Mouse (Mus musculus) cerebellum, postnatal 10 days (tissue): Measurements from ENCODE around the gene Cd19.

Experiments
- DNase-seq, 2 experiments: peaks; one replicate each; pipeline ENCODE4 v3.0.0; 2021; ENCODE audit warnings: mixed read lengths in 2 of 2

The Cd19 gene

DNA sequence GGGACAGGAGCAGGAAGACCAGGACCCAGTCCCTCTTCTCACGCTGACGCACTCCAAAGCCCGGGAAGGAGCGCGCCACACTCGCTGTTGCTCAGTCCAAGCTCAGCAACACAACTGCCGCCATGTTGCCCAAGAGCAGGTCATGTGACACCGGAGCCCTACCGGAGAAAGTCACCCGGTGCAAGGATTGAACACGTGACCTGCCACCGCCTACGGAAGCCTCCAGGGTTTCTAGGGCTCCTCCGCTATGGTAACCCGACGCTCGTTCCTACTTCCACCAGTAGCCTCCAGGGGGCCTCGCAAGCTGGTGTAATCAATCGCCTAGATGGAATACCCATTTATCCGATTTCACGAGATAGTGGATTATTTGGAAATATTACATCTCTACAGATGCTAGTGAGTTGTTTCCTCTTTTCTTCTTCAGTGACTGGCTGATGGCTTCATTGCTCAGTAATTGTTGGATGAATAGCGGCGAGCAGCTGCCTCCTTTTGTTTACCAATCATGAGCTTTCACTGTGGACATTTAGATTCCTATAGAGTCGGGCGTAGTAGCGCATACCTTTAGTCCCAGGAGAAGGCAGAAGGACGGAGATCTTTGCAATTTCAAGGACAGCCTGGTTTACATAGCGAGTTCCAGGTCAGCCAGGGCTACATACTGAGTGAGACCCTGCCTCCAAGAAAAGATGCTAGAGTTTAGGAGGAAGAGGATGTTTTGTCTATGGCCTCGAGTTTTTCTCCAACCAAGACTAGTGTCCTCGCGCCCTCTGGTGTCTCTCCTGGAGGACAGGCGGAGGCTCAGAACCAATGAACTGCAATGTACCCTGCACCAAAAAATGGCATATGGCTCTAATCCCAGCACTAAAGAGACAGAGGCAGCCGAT, 37.2 kb downstream of the Cd19 start, which contains the start of gene Spns1:
Spns1 (minus strand) TSS at position 173 of the 881 bp plus-strand sequence.
- DNase-seq = peak; percentile 98

GRCm38 (mm10) chr7:126376903-126377277, 37.8 kb downstream of the Cd19 start:
- peak; percentile 59 to 60 for DNase-seq

DNA sequence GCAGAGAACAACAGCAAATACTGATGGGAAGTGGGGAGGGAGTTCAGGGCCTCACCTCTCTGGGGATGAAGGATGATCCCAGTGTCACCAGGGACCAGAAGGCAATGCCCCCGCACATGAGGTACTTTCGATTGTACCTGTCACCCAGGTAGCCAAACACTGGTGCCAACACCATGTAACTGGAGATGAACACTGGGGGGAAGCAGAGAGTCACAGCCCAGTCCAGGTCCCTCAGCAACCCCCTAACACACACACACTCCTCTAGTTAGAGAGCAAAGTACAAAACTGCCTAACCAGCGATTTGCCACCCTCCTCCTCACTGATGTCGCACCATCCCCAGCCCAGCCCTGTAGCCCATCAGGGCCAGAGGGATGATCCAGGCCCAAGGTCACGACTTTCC, 39.7 kb downstream of the Cd19 start:
- DNase-seq = no peak

DNA sequence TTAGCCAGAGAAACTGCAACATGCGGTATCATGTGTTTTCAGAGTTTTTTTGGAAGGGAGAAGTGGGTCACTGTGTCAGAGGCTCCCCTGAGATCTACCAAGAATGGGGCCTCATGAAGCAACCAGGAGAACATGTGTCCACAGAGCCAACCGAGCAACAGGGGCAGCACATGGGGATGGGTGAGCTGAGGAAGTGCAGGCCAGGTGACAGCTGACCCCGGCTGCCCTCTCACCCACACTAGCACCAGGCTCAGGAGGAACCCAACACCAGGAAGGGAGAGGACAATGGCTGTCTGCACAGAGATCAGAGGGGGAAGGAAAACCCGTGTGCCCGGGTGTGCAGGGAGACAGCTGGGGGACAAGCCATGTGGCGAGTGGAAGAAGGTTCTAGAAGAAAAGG, 40.2 kb downstream of the Cd19 start:
- no peak for DNase-seq

- no peak for DNase-seq
Observed at GRCm38 (mm10) chr7:126373007-126373406, 41.7 kb downstream of the Cd19 start.

GRCm38 (mm10) chr7:126369393-126369792, 45.3 kb downstream of the Cd19 start, which contains the start of gene Lat:
Lat (minus strand) TSS chr7:126369570.
- DNase-seq = no peak

- DNase-seq = no peak
Observed at GRCm38 (mm10) chr7:126368367-126368766, 46.3 kb downstream of the Cd19 start.

GRCm38 (mm10) chr7:126367636-126368035, 47.1 kb downstream of the Cd19 start:
- no peak for DNase-seq

DNA sequence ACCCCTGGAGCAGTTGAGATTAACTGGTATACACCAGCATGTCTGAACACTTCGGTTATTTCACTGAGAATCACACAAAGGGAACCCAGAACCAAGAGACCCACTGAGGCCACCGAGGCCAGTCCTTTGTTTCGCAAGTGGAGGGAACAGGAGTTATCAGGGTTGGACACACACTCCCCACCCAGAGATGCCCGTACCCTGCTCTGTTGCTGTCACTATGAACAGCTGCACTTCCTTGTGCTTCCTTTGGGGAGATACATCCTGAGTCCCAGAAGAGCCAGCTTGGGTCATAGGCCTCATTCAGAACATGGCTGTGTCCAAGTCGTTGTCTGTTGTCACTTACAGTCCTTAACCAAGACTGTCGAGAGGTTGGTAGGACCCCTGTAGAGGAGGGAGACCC, 51.7 kb downstream of the Cd19 start:
- no peak for DNase-seq

DNA sequence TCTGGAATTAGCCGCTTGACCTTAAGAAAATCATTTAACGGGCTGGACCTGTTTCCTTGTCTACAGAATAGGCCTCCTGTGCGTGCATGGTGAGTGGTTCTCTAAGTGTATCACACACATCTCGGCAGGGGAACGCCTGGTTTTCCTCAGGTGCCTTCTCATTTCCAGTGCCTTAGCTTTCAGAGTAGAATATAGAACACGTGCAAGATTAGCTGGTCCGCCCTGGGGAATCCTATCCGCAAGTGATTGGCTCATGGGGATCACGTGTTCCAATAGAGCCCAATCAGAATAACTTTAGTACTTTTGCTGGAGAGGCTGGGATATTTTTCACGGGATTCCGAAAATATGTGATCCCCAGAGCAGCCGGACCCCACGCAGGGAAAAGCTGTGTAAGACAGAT, 55.6 kb downstream of the Cd19 start:
- no peak for DNase-seq
